Mouse (Mus musculus) intestine, postnatal 0 days (tissue): ENCODE measurements around the gene Gm3636. TPM values are rescaled to one million over a fixed set of nuclear protein-coding genes. Genes with fewer than 3 reads are reported as not detected.
"Not testable (repeated sequence)": the region's sequence is repeated elsewhere in the genome, so short reads cannot be mapped to it uniquely, and the experiment has no call there.

Source experiments
- ATAC-seq: fragments of 200-750 bp; cut with Nextera tagmentation; 2 replicates; pipeline ENCODE4 v1.8.0; 2017; ENCODE audit warnings: mild to moderate bottlenecking, moderate TSS enrichment, moderate library complexity
- H3K27ac ChIP-seq: fragments of 300-500 bp; sonication (generic); 2 replicates; pipeline ENCODE4 v1.5.1; 2014; ENCODE audit warnings: mild to moderate bottlenecking, low read depth, low read length, moderate library complexity
- H3K27me3 ChIP-seq: fragments of 300-500 bp; sonication (generic); replicated peaks from 2 replicates; pipeline ENCODE4 v1.6.1; 2014; ENCODE audit warnings: low read length, mixed read lengths; ENCODE audit not compliant: control insufficient read depth, insufficient read depth
- H3K36me3 ChIP-seq: fragments of 300-500 bp; sonication (generic); 2 replicates; pipeline ENCODE4 v1.6.1; 2014; ENCODE audit warnings: mild to moderate bottlenecking, moderate library complexity; ENCODE audit not compliant: control insufficient read depth, insufficient read depth
- H3K4me1 ChIP-seq: fragments of 300-500 bp; sonication (generic); replicated peaks from 2 replicates; pipeline ENCODE4 v1.6.1; 2014; ENCODE audit warnings: antibody characterized with exemption, low read length, mixed read lengths; ENCODE audit not compliant: control insufficient read depth, insufficient read depth
- H3K4me2 ChIP-seq: fragments of 300-500 bp; sonication (generic); replicated peaks from 2 replicates; pipeline ENCODE4 v1.6.1; 2014; ENCODE audit warnings: low read depth, mild to moderate bottlenecking, moderate library complexity
- H3K4me3 ChIP-seq: fragments of 300-500 bp; sonication (generic); 2 replicates; pipeline ENCODE4 v1.5.1; 2014; ENCODE audit warnings: low read depth, low read length
- H3K9ac ChIP-seq: fragments of 300-500 bp; sonication (generic); 2 replicates; pipeline ENCODE4 v1.6.1; 2014; ENCODE audit warnings: mild to moderate bottlenecking, low read depth, low read length
- H3K9me3 ChIP-seq: fragments of 300-500 bp; sonication (generic); 2 replicates; pipeline ENCODE4 v1.6.1; 2016; ENCODE audit warnings: mixed run types; ENCODE audit not compliant: control insufficient read depth
- CTCF ChIP-seq: sonication (generic); IDR thresholded peaks from 2 replicates; pipeline ENCODE4 v1.5.1; 2016; ENCODE audit warnings: low read depth, mild to moderate bottlenecking, control low read depth, antibody characterized with exemption, moderate library complexity
- WGBS: fragments of 180-500 bp; shearing (Covaris S2); extraction: QIAGEN DNeasy Blood & Tissue Kit; methylation state at CpG from one replicate; pipeline ENCODE4 v1.1.7; 2014; 5-methylcytosine and 5-hydroxymethylcytosine counted together
- polyA plus RNA-seq: library from polyadenylated mRNA; unstranded; fragments of >200 nt; fragmentation: Nextera tagmentation; extraction: Ambion mirVana; gene quantifications from 2 replicates; pipeline ENCODE4 v1.2.1, GENCODE M21; 2015

Gm3636 gene
- polyA plus RNA-seq, result 1.2 and 1.3 TPM in 2 replicates

DNA sequence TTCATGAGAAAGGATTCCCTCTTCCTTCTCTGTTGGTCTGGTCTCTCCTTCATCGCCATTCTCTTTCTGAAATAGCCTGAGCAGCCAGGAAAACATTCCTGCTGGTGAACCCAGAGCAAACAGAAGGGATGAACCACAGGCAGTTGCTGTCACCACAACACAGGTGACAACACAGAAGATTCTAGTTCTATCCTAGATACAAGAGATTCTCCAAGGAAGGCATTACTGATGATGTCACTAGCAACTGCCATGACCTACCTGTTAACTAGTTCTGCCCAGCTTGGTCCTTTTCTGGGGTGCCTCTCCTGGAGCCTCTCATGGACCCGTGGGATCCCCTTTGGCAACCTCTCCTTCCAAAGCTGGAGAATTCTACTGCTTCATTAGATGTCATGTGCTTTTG, at the start of gene Gm3636:
Gene Gm3636 (minus strand): TSS at position 101 of the 400 bp plus-strand sequence.
- WGBS, result no CpG with 5 or more reads among the region's 2 CpGs
- not testable (repeated sequence) for H3K4me3 ChIP-seq, ATAC-seq, H3K4me2 ChIP-seq, H3K9ac ChIP-seq, H3K27me3 ChIP-seq, H3K9me3 ChIP-seq, H3K4me1 ChIP-seq, H3K27ac ChIP-seq, H3K36me3 ChIP-seq

DNA sequence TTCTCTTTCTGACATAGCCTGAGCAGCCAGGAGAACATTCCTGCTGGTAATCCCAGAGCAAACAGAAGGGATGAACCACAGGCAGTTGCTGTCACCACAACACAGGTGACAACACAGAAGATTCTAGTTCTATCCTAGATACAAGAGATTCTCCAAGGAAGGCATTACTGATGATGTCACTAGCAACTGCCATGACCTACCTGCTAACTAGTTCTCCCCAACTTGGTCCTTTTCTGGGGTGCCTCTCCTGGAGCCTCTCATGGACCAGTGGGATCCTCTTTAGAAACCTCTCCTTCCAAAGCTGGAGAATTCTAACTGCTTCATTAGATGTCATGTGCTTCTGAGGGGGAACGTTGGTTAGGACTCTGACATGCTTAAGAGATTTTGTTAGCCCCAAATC, 32.2 kb upstream of the Gm3636 start, which contains the start of gene Gm8362:
Gene Gm8362 (minus strand): TSS at position 101 of the 400 bp plus-strand sequence.
- H3K27me3 ChIP-seq, H3K4me3 ChIP-seq, H3K9me3 ChIP-seq, H3K9ac ChIP-seq, H3K27ac ChIP-seq, H3K4me2 ChIP-seq, H3K36me3 ChIP-seq, H3K4me1 ChIP-seq, ATAC-seq: not testable (repeated sequence)
- WGBS, result 80% methylated on average over 1 of the region's 1 CpGs

DNA sequence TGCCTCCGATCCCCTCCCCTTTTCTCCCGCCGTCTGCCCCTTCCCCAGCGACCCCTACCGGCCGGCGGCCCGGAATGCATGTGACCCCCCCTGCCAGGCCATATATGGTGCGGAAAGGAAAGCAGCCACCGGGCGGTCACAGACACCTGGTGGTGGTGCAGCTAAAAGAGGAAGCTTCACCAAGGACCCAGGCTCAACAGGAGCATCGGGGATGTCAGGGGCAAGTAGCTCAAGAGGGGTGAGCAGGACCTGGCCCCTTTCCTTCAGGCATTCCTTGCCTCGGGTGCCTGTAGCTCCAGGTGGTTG, 15.1 kb upstream of the Gm3636 start:
- H3K36me3 ChIP-seq, result not testable (repeated sequence)
- WGBS, result 0% methylated on average over 4 of the region's 13 CpGs
- H3K4me2 ChIP-seq, result peak overlapping the region; percentile 60

DNA sequence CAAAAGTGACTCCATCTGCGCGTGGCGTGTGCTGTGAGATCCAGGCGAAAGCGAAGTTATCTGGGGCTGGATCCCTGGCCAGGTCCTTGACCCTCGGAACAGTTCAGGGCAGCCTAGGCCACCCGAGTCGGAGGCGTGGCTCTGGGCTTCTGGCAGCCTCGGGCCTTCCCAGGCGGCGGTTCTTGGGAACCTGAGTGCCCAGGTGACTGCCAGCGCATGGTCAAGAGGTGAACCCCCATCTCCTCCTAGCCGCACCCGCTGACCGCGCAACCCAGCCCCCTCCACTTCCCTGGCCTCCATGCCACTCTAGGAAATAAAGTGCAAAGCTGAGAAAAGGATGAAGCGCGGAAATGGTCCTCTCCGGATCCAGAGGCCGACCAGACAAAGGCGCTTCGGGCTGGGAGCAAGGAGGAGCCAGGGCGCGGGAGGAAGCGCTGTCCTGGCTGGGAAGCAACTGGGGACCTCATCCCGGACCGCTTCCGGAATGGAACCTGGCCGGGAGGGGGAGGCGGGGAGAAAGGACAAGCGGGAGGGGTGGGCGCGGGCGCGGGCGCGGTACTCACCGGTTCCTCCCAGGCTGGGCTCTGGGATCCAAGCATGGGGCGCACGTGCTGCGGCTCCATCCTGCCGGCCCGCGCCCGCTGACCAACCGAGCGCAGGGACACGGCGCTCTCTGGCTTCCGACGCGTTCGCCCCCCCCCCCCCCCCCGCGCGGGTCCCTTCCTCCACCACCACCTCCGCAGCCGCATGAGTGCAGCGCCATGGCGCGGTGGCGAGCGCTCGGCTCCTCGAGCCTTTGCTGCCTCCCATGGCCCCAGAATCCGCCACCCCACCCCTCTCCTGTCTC, 14.5 kb upstream of the Gm3636 start:
- H3K4me1 ChIP-seq, H3K36me3 ChIP-seq, H3K27ac ChIP-seq, ATAC-seq, H3K9ac ChIP-seq, H3K9me3 ChIP-seq, H3K27me3 ChIP-seq: not testable (repeated sequence)
- 0% methylated on average over 20 of the region's 67 CpGs for WGBS
- Histone ChIP-seq H3K4me2 (peak overlapping the region; percentile 60), H3K4me3 (peak overlapping the region; percentile 31)

More for the DNA sequence above, 15.1 kb upstream of the Gm3636 start:
- H3K27me3 ChIP-seq, H3K4me1 ChIP-seq, H3K9me3 ChIP-seq, ATAC-seq, H3K9ac ChIP-seq, H3K27ac ChIP-seq: not testable (repeated sequence)
- peak overlapping the region; percentile 31; the same call in 1 of the 2 replicates for H3K4me3 ChIP-seq
- peak; percentile 52 for TF ChIP-seq CTCF

- WGBS, result no CpG with 5 or more reads among the region's 2 CpGs
Measured at GRCm38 (mm10) chr14:6720151-6720550, 22.0 kb downstream of the Gm3636 start, which contains the start of gene Gm8050. Gene Gm8050 (minus strand): TSS chr14:6720251.

More at GRCm38 (mm10) chr14:6720151-6720550, 22.0 kb downstream of the Gm3636 start, which contains the start of gene Gm8050:
- H3K4me2 ChIP-seq, H3K27ac ChIP-seq, H3K4me1 ChIP-seq, H3K4me3 ChIP-seq, H3K36me3 ChIP-seq, H3K9ac ChIP-seq, ATAC-seq, H3K27me3 ChIP-seq, H3K9me3 ChIP-seq: not testable (repeated sequence)

Other genes with a start within 250 kb of the Gm3636 start
- gene Gm8356, start 205.0 kb downstream of the Gm3636 start, polyA plus RNA-seq, result not detected in 2 replicates
- 0.29 TPM in 1 of 2 replicates, not detected in the other for gene Gm3629, start 151.7 kb downstream of the Gm3636 start, polyA plus RNA-seq
- not detected in 2 replicates for gene Gm3460, start 119.9 kb downstream of the Gm3636 start, polyA plus RNA-seq
- gene Gm10251, start 58.2 kb downstream of the Gm3636 start, polyA plus RNA-seq, result 0.08 TPM in 1 of 2 replicates, not detected in the other
- gene Gm8050, start 22.1 kb downstream of the Gm3636 start, polyA plus RNA-seq, result not detected in 2 replicates
- gene Gm8362, start 32.1 kb upstream of the Gm3636 start, polyA plus RNA-seq, result not detected in 2 replicates
- gene Gm3642, start 98.0 kb upstream of the Gm3636 start, polyA plus RNA-seq, result not detected in 2 replicates
- 0.17 TPM in 1 of 2 replicates, not detected in the other for gene Gm3667, start 147.6 kb upstream of the Gm3636 start, polyA plus RNA-seq
- gene Gm6356, start 231.5 kb upstream of the Gm3636 start, polyA plus RNA-seq, result not detected in 2 replicates